Mouse (Mus musculus): ENCODE results near the gene Vmn1r135.
"Not testable (repeated sequence)": the region's sequence is repeated elsewhere in the genome, so short reads cannot be mapped to it uniquely, and the experiment has no call there.

Vmn1r135 gene

GRCm38 (mm10) chr7:21832051-21832450, at the start of gene Vmn1r135:
Vmn1r135 (plus strand) TSS chr7:21832351.
- DNase-seq (ENCODE audit: low spot score in 2 of 2), result not testable (repeated sequence)

DNA sequence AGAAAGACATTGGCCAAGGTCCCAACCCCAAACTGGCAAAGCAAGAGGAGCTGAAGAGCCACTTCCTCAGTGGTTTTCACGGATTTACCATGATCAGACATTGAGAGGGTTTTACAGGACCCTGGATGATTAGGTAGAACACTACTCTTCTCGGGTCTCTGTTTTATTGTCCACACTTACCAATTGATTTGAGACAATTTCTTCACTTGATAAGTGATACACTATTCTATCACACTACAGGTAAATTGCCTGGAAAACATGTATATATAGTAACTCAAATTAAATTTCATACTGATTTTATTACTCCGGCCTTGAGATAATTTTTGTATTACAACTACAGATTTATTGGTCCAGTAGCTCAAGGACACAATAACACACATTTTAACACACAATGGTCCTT, 35.5 kb upstream of the Vmn1r135 start, which contains the start of gene Gm4177:
TSS of gene Gm4177 (minus strand) at position 101 of the 400 bp plus-strand sequence.
- not testable (repeated sequence) for DNase-seq (ENCODE audit: low spot score in 2 of 2)

- DNase-seq (ENCODE audit: low spot score in 2 of 2), result not testable (repeated sequence)
Measured at GRCm38 (mm10) chr7:21844167-21844566, 12.0 kb downstream of the Vmn1r135 start, which contains the start of gene Gm5725. Gm5725 (minus strand) TSS chr7:21844267.

All from right cerebral cortex, postnatal 10 days (tissue).